Mouse (Mus musculus): ENCODE data around the gene Cd300ld4. TPM values are rescaled to one million over a fixed set of nuclear protein-coding genes. Genes with fewer than 3 reads are reported as not detected.

Gene Cd300ld4
- polyA plus RNA-seq, 1 experiment from 2014 or later, result not detected

Other genes with a start within 250 kb of the Cd300ld4 start
- 1.0 and 1.5 TPM in 2 replicates for gene Btbd17, start 231.1 kb downstream of the Cd300ld4 start, polyA plus RNA-seq (2015; fragmentation: Nextera tagmentation; extraction: Ambion mirVana)
- 0.14 TPM in 1 of 2 replicates, not detected in the other for gene Gpr142, start 228.1 kb downstream of the Cd300ld4 start, polyA plus RNA-seq (2015; fragmentation: Nextera tagmentation; extraction: Ambion mirVana)
- gene Gprc5c, start 175.9 kb downstream of the Cd300ld4 start, polyA plus RNA-seq (2015; fragmentation: Nextera tagmentation; extraction: Ambion mirVana), result 119 TPM in 2 replicates
- 1.7 and 1.8 TPM in 2 replicates for gene Cd300a, start 137.0 kb downstream of the Cd300ld4 start, polyA plus RNA-seq (2015; fragmentation: Nextera tagmentation; extraction: Ambion mirVana)
- 0.25 and 0.31 TPM in 2 replicates for gene Cd300lb, start 92.6 kb downstream of the Cd300ld4 start, polyA plus RNA-seq (2015; fragmentation: Nextera tagmentation; extraction: Ambion mirVana)
- gene Cd300c, start 57.9 kb downstream of the Cd300ld4 start, polyA plus RNA-seq (2015; fragmentation: Nextera tagmentation; extraction: Ambion mirVana), result not detected in 2 replicates
- 0.10 and 0.26 TPM in 2 replicates for gene Cd300ld, start 37.1 kb downstream of the Cd300ld4 start, polyA plus RNA-seq (2015; fragmentation: Nextera tagmentation; extraction: Ambion mirVana)
- 2.0 and 2.7 TPM in 2 replicates for gene Cd300c2, start 25.1 kb downstream of the Cd300ld4 start, polyA plus RNA-seq (2015; fragmentation: Nextera tagmentation; extraction: Ambion mirVana)
- not detected in 2 replicates for gene Cd300ld2, start 10.8 kb downstream of the Cd300ld4 start, polyA plus RNA-seq (2015; fragmentation: Nextera tagmentation; extraction: Ambion mirVana)
- not detected in 2 replicates for gene Cd300ld5, start 10.8 kb upstream of the Cd300ld4 start, polyA plus RNA-seq (2015; fragmentation: Nextera tagmentation; extraction: Ambion mirVana)
- not detected in 2 replicates for gene Cd300ld3, start 21.4 kb upstream of the Cd300ld4 start, polyA plus RNA-seq (2015; fragmentation: Nextera tagmentation; extraction: Ambion mirVana)
- gene Cd300e, start 35.2 kb upstream of the Cd300ld4 start, polyA plus RNA-seq (2015; fragmentation: Nextera tagmentation; extraction: Ambion mirVana), result not detected in 2 replicates
- 1.7 and 2.1 TPM in 2 replicates for gene Rab37, start 64.4 kb upstream of the Cd300ld4 start, polyA plus RNA-seq (2015; fragmentation: Nextera tagmentation; extraction: Ambion mirVana)
- gene Cd300lf, start 107.0 kb upstream of the Cd300ld4 start, polyA plus RNA-seq (2015; fragmentation: Nextera tagmentation; extraction: Ambion mirVana), result 0.36 and 0.49 TPM in 2 replicates
- gene Slc9a3r1, start 136.3 kb upstream of the Cd300ld4 start, polyA plus RNA-seq (2015; fragmentation: Nextera tagmentation; extraction: Ambion mirVana), result 123 and 127 TPM in 2 replicates
- gene Tmem104, start 160.5 kb upstream of the Cd300ld4 start, polyA plus RNA-seq (2015; fragmentation: Nextera tagmentation; extraction: Ambion mirVana), result 10.6 and 11.0 TPM in 2 replicates
- 21.5 and 23.4 TPM in 2 replicates for gene Nat9, start 160.8 kb upstream of the Cd300ld4 start, polyA plus RNA-seq (2015; fragmentation: Nextera tagmentation; extraction: Ambion mirVana)
- gene Grin2c, start 240.2 kb upstream of the Cd300ld4 start, polyA plus RNA-seq (2015; fragmentation: Nextera tagmentation; extraction: Ambion mirVana), result not detected in 2 replicates